Mouse (Mus musculus) heart, embryonic 13.5 days (tissue): ENCODE measurements around the gene Adgrl1. TPM values are rescaled to one million over a fixed set of nuclear protein-coding genes. Genes with fewer than 3 reads are reported as not detected.

Experiments
- microRNA-seq: library from miRNA; unstranded; fragments of <30 nt; microRNA quantifications from one replicate; pipeline ENCODE4, GENCODE M21; 2016
- polyA plus RNA-seq: library from polyadenylated mRNA; unstranded; fragments of >200 nt; fragmentation: Nextera tagmentation; extraction: Ambion mirVana; gene quantifications from 2 replicates; pipeline ENCODE4 v1.2.1, GENCODE M21; 2015

The Adgrl1 gene
- polyA plus RNA-seq, 1 experiment from 2014 or later, result 8.7 TPM

Small RNA genes lying within 50 kb of the gene (microRNA-seq; reads per million reads assigned to microRNA genes)
- gene Gm44330 (not detected), gene Gm44450 (not detected)

Other genes with a start within 250 kb of the Adgrl1 start
- gene Gipc1, start 247.4 kb upstream of the Adgrl1 start, polyA plus RNA-seq, result 155 and 164 TPM in 2 replicates
- 0.35 and 0.41 TPM in 2 replicates for gene Ptger1, start 233.4 kb upstream of the Adgrl1 start, polyA plus RNA-seq
- 19.5 and 20.0 TPM in 2 replicates for gene Pkn1, start 200.9 kb upstream of the Adgrl1 start, polyA plus RNA-seq
- 133 and 152 TPM in 2 replicates for gene Ddx39, start 184.9 kb upstream of the Adgrl1 start, polyA plus RNA-seq
- gene Adgre5, start 158.8 kb upstream of the Adgrl1 start, polyA plus RNA-seq, result 25.0 and 28.4 TPM in 2 replicates
- 0.41 and 0.55 TPM in 2 replicates for gene Gm10644, start 55.1 kb downstream of the Adgrl1 start, polyA plus RNA-seq
- gene Asf1b, start 55.4 kb downstream of the Adgrl1 start, polyA plus RNA-seq, result 57.0 and 62.7 TPM in 2 replicates
- 197 and 206 TPM in 2 replicates for gene Prkaca, start 72.9 kb downstream of the Adgrl1 start, polyA plus RNA-seq
- 4.8 and 5.7 TPM in 2 replicates for gene Samd1, start 97.6 kb downstream of the Adgrl1 start, polyA plus RNA-seq
- gene 1700067K01Rik, start 101.4 kb downstream of the Adgrl1 start, polyA plus RNA-seq, result 0.50 and 0.53 TPM in 2 replicates
- gene 2210011C24Rik, start 112.1 kb downstream of the Adgrl1 start, polyA plus RNA-seq, result not detected in 2 replicates
- gene Palm3, start 121.4 kb downstream of the Adgrl1 start, polyA plus RNA-seq, result 1.2 and 1.6 TPM in 2 replicates
- 4.6 and 5.4 TPM in 2 replicates for gene Il27ra, start 142.5 kb downstream of the Adgrl1 start, polyA plus RNA-seq
- 0.25 TPM in 1 of 2 replicates, not detected in the other for gene Rln3, start 144.9 kb downstream of the Adgrl1 start, polyA plus RNA-seq
- gene Gm10643, start 165.0 kb downstream of the Adgrl1 start, polyA plus RNA-seq, result 0.86 and 0.93 TPM in 2 replicates
- 5.7 and 5.8 TPM in 2 replicates for gene Rfx1, start 166.7 kb downstream of the Adgrl1 start, polyA plus RNA-seq
- gene Dcaf15, start 204.7 kb downstream of the Adgrl1 start, polyA plus RNA-seq, result 7.6 TPM in 2 replicates
- gene Podnl1, start 225.9 kb downstream of the Adgrl1 start, polyA plus RNA-seq, result 0.06 and 0.12 TPM in 2 replicates
- 14.5 and 15.3 TPM in 2 replicates for gene Cc2d1a, start 247.8 kb downstream of the Adgrl1 start, polyA plus RNA-seq
- 0.82 and 0.88 TPM in 2 replicates for gene 4930432K21Rik, start 247.9 kb downstream of the Adgrl1 start, polyA plus RNA-seq